Mouse (Mus musculus) brain, embryonic 14.5 days (tissue): ENCODE measurements at regions not wholly inside any gene's neighbourhood (a gene's known extent, or its start where the extent isn't known, plus 50 kb on each side); places are given as distances from the start of the nearest gene placed in this dataset.

Experiments used
- CTCF ChIP-seq: fragments of 200-500 bp; IDR thresholded peaks from 2 replicates; pipeline ENCODE4 v1.5.1; 2012; ENCODE audit warnings: inconsistent platforms, mild to moderate bottlenecking, moderate library complexity, borderline replicate concordance; ENCODE audit not compliant: insufficient read depth, insufficient read length; ENCODE audit errors: extremely low read depth
- POLR2A ChIP-seq: fragments of 200-500 bp; IDR thresholded peaks from 2 replicates; pipeline ENCODE4 v1.6.1; 2012; ENCODE audit warnings: mild to moderate bottlenecking, inconsistent platforms, borderline replicate concordance; ENCODE audit not compliant: poor library complexity, insufficient read depth, insufficient read length, severe bottlenecking; ENCODE audit errors: extremely low read depth

- TF ChIP-seq POLR2A (no peak), CTCF (no peak)
Observed at GRCm38 (mm10) chr9:103818998-103819397, 57.4 kb upstream of the Tmem108 start.
